Mouse (Mus musculus) gastrocnemius, adult 8-10 months (tissue): Measurements from ENCODE around the gene Rsbn1l. TPM values are rescaled to one million over a fixed set of nuclear protein-coding genes. Genes with fewer than 3 reads are reported as not detected.
A peak's percentile ranks its signal among the peaks of the same experiment; 100 is the strongest.

Experiments used
- DNase-seq, 2 experiments: peaks; one replicate each; pipeline ENCODE4 v3.0.0; 2022; ENCODE audit warnings: low spot score in 2 of 2
- total RNA-seq, 4 experiments: library from RNA; stranded (reverse); gene quantifications; 2 replicates each; pipeline ENCODE4 v1.2.4; 2022

Gene Rsbn1l
- total RNA-seq, 4 experiments from 2014 or later = 7.6 to 9.1 (median 8.9) TPM

GRCm38 (mm10) chr5:20905437-20905836 lies 50.8 kb downstream of the Rsbn1l start:
- no peak for DNase-seq

- DNase-seq = no peak
Observed at GRCm38 (mm10) chr5:20904647-20905046, 51.6 kb downstream of the Rsbn1l start.

- DNase-seq = no peak
Observed at GRCm38 (mm10) chr5:20897446-20898167, 58.6 kb downstream of the Rsbn1l start.

GRCm38 (mm10) chr5:20884036-20884620 lies 72.1 kb downstream of the Rsbn1l start:
- DNase-seq = no peak

- peak; percentile 98 for DNase-seq
Observed at GRCm38 (mm10) chr5:20881915-20882800, 74.0 kb downstream of the Rsbn1l start, which contains the start of the genes Phtf2 and Tmem60. Phtf2 (minus strand) TSS chr5:20882124. Tmem60 (plus strand) TSS chr5:20882191.

- DNase-seq = peak; percentile 24 to 49
Observed at GRCm38 (mm10) chr5:20880797-20881775, 75.1 kb downstream of the Rsbn1l start.

GRCm38 (mm10) chr5:20880386-20880785 lies 75.8 kb downstream of the Rsbn1l start:
- DNase-seq = no peak

GRCm38 (mm10) chr5:20876934-20877426 lies 79.2 kb downstream of the Rsbn1l start:
- DNase-seq = no peak

- no peak for DNase-seq
Observed at GRCm38 (mm10) chr5:20873146-20873545, 83.1 kb downstream of the Rsbn1l start.

- no peak for DNase-seq
Observed at GRCm38 (mm10) chr5:20865193-20865755, 90.9 kb downstream of the Rsbn1l start.

GRCm38 (mm10) chr5:20864216-20864969 lies 91.8 kb downstream of the Rsbn1l start:
- DNase-seq = no peak

GRCm38 (mm10) chr5:20861901-20862300 lies 94.3 kb downstream of the Rsbn1l start:
- DNase-seq = no peak

GRCm38 (mm10) chr5:20860565-20860964 lies 95.6 kb downstream of the Rsbn1l start:
- no peak for DNase-seq

GRCm38 (mm10) chr5:20858404-20858803 lies 97.8 kb downstream of the Rsbn1l start:
- no peak for DNase-seq

- DNase-seq = no peak
Observed at GRCm38 (mm10) chr5:20855066-20855465, 101.1 kb downstream of the Rsbn1l start.

- DNase-seq = no peak
Observed at GRCm38 (mm10) chr5:20847010-20847409, 109.2 kb downstream of the Rsbn1l start.

- no peak for DNase-seq
Observed at GRCm38 (mm10) chr5:20843816-20844215, 112.4 kb downstream of the Rsbn1l start.

- no peak for DNase-seq
Observed at GRCm38 (mm10) chr5:20843405-20843804, 112.8 kb downstream of the Rsbn1l start.
